Mouse (Mus musculus): ENCODE results near the gene Pax3.

The Pax3 gene

GRCm38 (mm10) chr1:78168796-78169195 lies 28.1 kb downstream of the Pax3 start:
- no peak for DNase-seq

- no peak for DNase-seq
These were observed 29.2 kb downstream of the Pax3 start for GRCm38 (mm10) chr1:78167577-78168286.

DNA sequence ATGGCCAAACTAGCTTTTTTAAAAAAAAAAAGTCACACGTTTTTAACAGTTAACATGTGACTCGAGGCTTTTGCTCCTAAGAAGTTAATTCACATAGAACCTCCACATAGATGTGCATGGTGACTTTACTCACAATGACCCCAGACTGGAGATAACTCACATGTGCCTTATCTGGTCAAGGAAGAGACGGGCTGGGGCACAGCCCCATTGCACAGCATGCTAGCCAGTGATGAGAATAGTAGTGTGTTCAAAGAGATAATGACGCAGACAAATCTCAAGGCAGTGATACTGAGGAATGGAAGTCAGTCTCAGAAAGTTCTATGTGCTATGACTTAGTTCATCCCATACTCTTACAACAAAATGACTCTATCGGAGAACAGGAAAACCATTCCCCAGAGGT lies 35.2 kb downstream of the Pax3 start:
- DNase-seq, result no peak

GRCm38 (mm10) chr1:78157930-78158329 lies 39.0 kb downstream of the Pax3 start:
- no peak for DNase-seq

- peak; percentile 21 to 28 for DNase-seq
These were observed 41.1 kb downstream of the Pax3 start for GRCm38 (mm10) chr1:78155796-78156195.

DNA sequence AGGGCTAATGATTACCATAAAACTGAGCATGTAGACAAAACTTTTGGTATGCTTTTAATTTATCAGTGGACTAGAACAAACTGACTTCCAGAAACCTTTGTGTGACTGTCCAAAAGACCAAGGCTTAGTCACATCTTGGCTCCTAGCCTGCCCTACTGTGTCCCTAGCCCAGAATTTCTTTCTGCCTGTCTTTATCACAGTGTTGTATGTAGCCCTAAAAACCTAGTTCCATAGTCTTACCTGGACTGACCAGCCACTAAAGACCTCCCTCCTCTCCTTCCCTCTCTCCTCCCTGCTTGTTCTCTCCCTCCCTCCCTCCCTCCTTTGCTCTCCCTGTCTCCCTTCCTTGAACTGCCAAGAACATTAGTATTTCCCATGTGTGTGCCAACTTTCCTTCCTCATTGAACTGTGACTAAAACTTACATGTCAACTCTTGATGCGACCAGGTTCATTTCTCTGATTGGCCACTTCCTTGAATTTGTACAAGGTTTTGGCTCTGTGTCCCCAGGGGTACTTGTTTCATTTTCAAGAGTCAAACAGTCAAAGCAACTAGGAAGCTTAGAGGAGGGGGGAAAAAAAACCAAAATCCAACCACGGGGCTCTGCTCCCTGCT lies 48.8 kb downstream of the Pax3 start:
- no peak for DNase-seq

DNA sequence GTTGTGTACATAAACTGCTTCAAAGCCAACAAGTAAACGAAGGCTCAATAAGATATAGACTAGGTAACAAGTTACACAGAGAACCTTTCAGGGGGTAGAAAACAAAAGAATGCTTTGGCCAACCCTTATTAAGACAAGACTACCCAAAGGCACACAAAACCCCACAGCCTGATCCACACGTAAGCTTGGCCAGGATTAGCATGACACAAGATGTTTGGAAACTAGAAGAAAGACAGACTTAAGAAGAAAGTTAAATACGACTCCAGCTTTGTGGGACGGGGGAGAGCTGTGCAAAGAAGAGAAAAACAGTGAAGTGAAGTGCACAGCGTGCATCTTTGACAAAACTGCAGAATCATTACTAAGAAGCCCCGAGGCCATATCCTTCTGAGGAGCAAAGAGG lies 53.5 kb downstream of the Pax3 start:
- DNase-seq, result no peak

DNA sequence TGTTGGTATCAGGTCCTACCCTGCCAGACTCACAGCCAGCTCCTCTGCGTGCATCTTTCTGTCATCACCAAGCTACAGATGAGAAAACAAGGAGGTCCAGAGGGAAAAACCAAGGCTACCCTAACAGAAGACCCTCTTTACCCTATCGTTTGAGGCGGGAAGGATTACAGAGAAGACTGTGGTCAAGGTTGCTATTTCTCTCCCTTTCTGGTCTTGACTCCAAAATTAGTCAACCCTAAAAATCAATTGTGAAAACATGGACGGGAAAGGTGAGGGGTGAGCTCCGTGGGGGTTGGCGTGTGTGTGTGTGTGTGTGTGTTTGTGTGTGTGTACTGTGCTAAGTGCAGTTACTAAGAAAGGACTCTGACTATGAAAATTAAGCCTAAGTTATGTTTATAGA lies 54.0 kb downstream of the Pax3 start:
- no peak for DNase-seq

GRCm38 (mm10) chr1:78141741-78142501 lies 55.0 kb downstream of the Pax3 start:
- DNase-seq, result no peak

DNA sequence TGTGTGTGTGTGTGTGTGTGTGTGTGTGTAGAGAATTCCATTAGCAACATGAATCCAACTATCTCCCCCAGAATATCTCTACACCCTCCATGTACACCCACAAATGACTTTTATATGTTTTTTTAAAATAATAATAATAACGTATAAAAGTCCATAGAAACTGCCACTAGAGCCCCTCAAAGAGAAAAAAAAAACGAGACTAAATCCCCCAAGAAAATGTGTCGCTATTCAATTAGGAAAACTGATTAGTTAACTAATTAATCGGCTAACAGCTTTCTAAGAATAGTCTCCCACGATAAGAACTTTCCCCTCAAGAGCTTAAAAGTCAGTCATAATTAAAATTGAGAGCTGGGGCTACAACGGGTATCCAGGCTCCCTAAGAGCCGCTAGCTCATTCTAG lies 55.6 kb downstream of the Pax3 start:
- no peak for DNase-seq

- DNase-seq, result peak; percentile 4 to 5
These were observed 56.2 kb downstream of the Pax3 start for GRCm38 (mm10) chr1:78140505-78141303.

DNA sequence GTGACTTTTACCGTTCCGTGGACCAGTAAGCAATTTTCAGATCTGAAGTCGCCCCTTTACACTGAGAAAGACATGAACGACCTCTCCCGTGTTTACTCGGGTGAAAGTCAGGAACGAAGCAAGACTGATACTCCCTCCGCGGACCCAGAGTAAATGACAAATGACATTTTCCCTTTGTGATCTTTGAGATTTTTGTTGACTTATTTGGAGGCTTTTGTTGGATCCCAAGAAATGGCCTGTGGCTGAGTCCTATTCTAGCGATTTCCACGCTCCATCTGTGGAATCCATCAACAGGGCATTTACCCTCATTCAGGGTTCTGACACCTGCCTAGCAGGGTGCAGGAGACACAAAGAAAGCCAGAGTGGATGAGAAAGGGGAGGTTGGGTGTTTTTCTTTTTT lies 57.6 kb downstream of the Pax3 start:
- DNase-seq, result no peak

GRCm38 (mm10) chr1:78129267-78129666 lies 67.7 kb downstream of the Pax3 start:
- no peak for DNase-seq

- no peak for DNase-seq
These were observed 76.9 kb downstream of the Pax3 start for GRCm38 (mm10) chr1:78119899-78120560.

- DNase-seq, result no peak
These were observed 80.9 kb downstream of the Pax3 start for GRCm38 (mm10) chr1:78116046-78116445.

- no peak for DNase-seq
These were observed 86.6 kb downstream of the Pax3 start for GRCm38 (mm10) chr1:78110311-78110710.

DNA sequence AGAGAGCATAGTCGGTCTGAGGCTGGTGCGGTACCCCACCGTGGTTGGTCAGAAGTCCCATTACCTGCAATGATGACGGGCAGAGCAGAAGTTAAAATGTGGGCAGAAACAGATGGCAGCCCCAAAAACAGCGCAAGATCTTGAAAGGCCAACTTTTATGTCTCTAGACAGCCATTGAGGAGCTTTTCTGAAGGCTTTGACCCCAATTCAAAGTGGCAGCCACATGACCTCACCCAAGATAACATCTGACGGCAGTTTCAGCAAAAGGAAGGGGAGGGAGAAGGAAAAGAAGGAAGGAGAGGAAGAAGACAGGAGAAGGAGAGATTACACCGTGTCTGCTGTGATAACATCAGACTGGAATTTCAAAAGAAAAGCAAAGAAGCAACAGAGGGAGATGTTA lies 93.4 kb downstream of the Pax3 start:
- DNase-seq, result no peak

- DNase-seq, result no peak
These were observed 103.3 kb downstream of the Pax3 start for GRCm38 (mm10) chr1:78093619-78094018.

DNA sequence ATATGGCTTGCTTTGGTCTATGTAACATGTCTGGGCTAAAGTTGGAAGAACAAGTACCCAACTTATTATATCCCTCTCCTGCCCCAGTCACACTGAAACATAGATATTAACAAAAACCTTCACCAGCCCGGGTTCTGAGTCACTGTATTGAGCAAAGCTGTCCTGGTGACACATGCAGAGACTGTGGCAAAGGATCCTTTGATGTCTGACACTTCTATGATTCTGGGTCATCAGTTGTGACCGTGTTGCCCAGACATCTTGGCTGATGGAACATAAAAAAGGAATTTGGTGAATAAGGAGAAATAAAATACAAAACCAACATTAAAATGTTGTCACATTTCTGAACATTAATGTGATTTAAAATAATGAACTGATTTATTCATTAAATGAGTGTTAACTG lies 108.3 kb downstream of the Pax3 start:
- no peak for DNase-seq

- DNase-seq, result no peak
These were observed 115.2 kb downstream of the Pax3 start for GRCm38 (mm10) chr1:78081761-78082160.

DNA sequence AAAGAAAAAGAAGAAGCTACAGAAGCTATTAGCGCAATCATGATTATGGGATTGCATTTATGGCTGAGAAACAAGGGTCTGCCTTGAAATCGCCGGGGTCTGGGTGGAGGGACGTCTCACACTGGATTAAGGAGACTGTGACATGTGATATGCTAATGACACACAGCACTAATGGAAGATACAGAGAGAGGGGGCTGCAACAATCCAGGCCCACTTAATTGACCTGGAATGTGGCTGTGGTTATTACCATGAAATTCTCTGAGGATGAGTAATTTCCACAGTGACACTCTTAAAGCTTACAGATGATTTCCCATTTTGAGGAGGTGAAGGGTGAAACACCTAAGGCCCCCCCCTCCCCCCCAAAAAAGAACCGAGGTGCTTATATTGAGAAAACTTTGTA lies 136.1 kb downstream of the Pax3 start:
- no peak for DNase-seq

DNA sequence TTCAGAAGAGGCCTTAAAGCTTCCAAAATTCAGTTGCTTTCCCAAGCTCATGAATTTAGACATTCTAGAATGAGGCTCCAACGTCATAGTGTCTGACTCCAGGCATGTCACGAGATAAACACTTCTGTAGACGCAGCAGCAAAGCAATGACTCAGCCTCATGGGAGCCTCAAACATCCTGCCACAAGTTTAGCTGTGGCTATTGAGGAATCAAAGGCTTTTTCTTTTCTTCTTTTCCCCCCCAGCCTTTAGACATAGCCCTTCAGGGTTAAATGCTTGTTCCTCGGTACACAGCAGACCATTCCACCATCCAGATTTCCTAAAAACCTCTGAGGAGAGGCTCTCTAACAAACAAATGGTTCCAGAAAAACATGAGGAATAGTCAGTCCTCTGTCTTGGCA lies 139.0 kb downstream of the Pax3 start:
- DNase-seq, result no peak

DNA sequence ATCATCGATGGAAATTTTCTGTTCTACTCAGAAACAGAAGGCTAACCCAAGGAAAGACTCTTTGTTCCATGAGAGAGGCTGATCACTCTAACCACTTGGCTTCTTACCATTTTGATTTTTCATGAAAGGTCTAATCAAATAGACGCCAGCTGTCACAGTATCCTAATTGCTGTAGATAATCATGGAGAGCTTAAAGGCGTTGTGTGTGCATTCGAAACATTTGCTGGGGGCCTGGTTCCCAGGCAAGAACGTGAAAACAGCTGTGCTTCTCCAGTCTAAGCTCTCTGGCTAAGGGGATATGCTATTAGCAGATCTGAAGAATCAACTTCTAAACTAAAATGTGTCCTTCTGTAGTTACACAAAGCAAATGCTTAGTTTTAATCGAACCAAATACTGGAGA lies 143.3 kb downstream of the Pax3 start:
- DNase-seq, result no peak

All from lung, adult 18-20 months (tissue).